Mouse (Mus musculus) heart, adult 2 months (tissue): ENCODE results near the gene Slc17a8.

Experiments
- CTCF ChIP-seq: fragments of 200-600 bp; IDR thresholded peaks from 2 replicates; pipeline ENCODE4 v1.8.1; 2022; ENCODE audit warnings: antibody characterized with exemption, mild to moderate bottlenecking, moderate library complexity
- POLR2A ChIP-seq: fragments of 200-500 bp; IDR thresholded peaks from 2 replicates; pipeline ENCODE4 v1.6.1; 2011; ENCODE audit warnings: mild to moderate bottlenecking, low read depth, low read length, control low read depth; ENCODE audit not compliant: insufficient read depth

GRCm38 (mm10) chr10:89525823-89526222 lies 95.2 kb downstream of the Slc17a8 start:
- TF ChIP-seq POLR2A = no peak
- TF ChIP-seq CTCF = no peak
